Mouse (Mus musculus) olfactory bulb, adult 2 months (tissue): Measurements from ENCODE around the gene Ntmt1.

ENCODE experiments used
- CTCF ChIP-seq: fragments of 200-500 bp; IDR thresholded peaks from 2 replicates; pipeline ENCODE4 v1.5.1; 2012; ENCODE audit warnings: low read depth, mild to moderate bottlenecking, low read length, moderate library complexity; ENCODE audit not compliant: insufficient read depth
- POLR2A ChIP-seq: fragments of 200-500 bp; IDR thresholded peaks from 2 replicates; pipeline ENCODE4 v1.6.1; 2012; ENCODE audit warnings: mild to moderate bottlenecking, low read depth, low read length, moderate library complexity; ENCODE audit not compliant: insufficient read depth

GRCm38 (mm10) chr2:30819873-30820272, 12.2 kb downstream of the Ntmt1 start:
- TF ChIP-seq CTCF: no peak
- no peak for TF ChIP-seq POLR2A
